Mouse (Mus musculus) limb, embryonic 10.5 days (tissue): ENCODE results near the gene Arhgap6. TPM values are rescaled to one million over a fixed set of nuclear protein-coding genes. Genes with fewer than 3 reads are reported as not detected.
A peak's percentile ranks its signal among the peaks of the same experiment; 100 is the strongest.

Source experiments
- DNase-seq: peaks from one replicate; pipeline ENCODE4 v3.0.0-alpha.2; 2017; ENCODE audit warnings: low spot score
- H3K27ac ChIP-seq: fragments of 300-500 bp; sonication (generic); 2 replicates; pipeline ENCODE4 v1.5.1; 2016; ENCODE audit warnings: mild to moderate bottlenecking
- H3K27me3 ChIP-seq: fragments of 300-500 bp; sonication (generic); 2 replicates; pipeline ENCODE4 v1.6.1; 2016; ENCODE audit warnings: low read depth, mild to moderate bottlenecking; ENCODE audit not compliant: poor library complexity, severe bottlenecking
- H3K36me3 ChIP-seq: fragments of 300-500 bp; sonication (generic); 2 replicates; pipeline ENCODE4 v1.6.1; 2016; ENCODE audit warnings: mild to moderate bottlenecking, moderate library complexity
- H3K4me1 ChIP-seq: fragments of 300-500 bp; sonication (generic); 2 replicates; pipeline ENCODE4 v1.6.1; 2016
- H3K4me3 ChIP-seq: fragments of 300-500 bp; sonication (generic); 2 replicates; pipeline ENCODE4 v1.5.1; 2016; ENCODE audit warnings: mild to moderate bottlenecking, moderate library complexity
- H3K9me3 ChIP-seq: fragments of 300-500 bp; sonication (generic); replicated peaks from 2 replicates; pipeline ENCODE4 v1.6.1; 2016; ENCODE audit warnings: mild to moderate bottlenecking
- WGBS: fragments of 180-500 bp; shearing (Covaris S2); methylation state at CpG from one replicate; pipeline ENCODE4 v1.1.7; 2016; 5-methylcytosine and 5-hydroxymethylcytosine counted together
- polyA plus RNA-seq: library from polyadenylated mRNA; unstranded; fragments of >200 nt; fragmentation: Nextera tagmentation; extraction: Ambion mirVana; gene quantifications from 2 replicates; pipeline ENCODE4 v1.2.1, GENCODE M21; 2016

The Arhgap6 gene
- polyA plus RNA-seq, 1 experiment from 2014 or later: 1.2 TPM

DNA sequence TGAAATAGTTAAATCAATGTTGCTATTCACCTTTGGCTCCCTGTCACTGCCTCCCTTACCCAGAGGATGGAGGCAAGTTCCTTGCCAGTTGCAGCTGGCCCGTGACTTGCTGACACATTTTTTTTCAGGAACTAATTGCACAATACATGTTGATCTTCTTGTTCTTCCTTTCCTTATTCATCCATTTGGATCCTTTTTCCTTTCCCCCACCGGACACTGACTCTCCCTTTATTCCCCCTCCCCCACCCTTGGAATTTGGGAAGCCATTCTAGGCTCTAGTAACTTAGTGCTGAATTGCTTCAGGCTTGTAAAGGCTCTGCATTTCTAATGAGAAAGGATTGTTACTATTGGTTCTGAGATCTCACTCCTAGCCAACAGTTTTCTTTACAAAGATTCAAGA lies 112.7 kb downstream of the Arhgap6 start:
- whole genome bisulfite sequencing: 47% methylated on average over 2 of the region's 2 CpGs
- H3K27me3 ChIP-seq: peaks cover 92% of the 10 kb centered on the region
- no peak for DNase-seq
- H3K9me3 ChIP-seq: no peaks in the 10 kb centered on the region
- H3K27ac ChIP-seq: no peak overlapping the region
- no peaks in the 10 kb centered on the region for H3K4me1 ChIP-seq
- no peaks in the 10 kb centered on the region for H3K36me3 ChIP-seq
- H3K4me3 ChIP-seq: no peak overlapping the region

DNA sequence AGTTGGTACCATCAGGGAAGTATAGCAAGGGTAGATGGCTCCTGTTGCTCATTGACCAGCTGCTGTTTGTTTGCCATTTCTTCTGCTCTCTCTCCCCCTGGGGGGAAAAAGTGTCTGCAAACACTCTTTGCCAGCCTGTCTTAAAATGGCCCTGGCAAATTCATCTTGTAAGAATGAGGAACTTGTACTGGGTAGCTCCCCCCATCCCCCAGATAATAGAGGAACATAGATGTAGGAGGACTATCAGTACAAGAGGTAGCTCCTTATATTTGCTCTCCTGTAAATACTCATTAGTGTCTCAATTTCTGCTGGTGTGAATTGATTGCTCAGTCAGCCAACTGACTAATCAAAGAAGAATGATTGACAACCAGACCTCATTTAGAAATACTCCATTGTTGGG lies 118.6 kb downstream of the Arhgap6 start:
- DNase-seq: no peak
- Histone ChIP-seq H3K36me3 (no peaks in the 10 kb centered on the region), H3K4me1 (no peaks in the 10 kb centered on the region), H3K4me3 (no peak overlapping the region), H3K27ac (no peak overlapping the region), H3K9me3 (no peaks in the 10 kb centered on the region), H3K27me3 (peaks cover 88% of the 10 kb centered on the region)

DNA sequence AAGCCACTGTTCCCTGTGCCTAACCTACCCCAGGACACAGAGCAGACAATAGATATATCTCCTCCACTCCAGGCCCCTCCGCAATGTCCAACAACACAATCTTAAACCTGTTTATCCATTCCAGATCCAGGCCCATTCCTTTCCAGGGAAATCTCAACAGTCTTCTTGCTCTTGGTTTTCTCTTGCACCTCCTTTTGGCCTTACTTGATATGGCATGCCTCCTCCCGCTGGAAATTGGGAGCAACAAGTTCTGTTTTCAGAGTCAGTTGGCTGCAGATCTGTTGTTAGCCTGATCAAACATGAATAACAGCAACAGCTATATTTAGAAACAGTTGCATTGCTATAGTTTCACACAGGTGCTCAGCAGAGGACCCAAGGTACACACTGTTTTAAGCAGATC lies 126.0 kb downstream of the Arhgap6 start:
- Histone ChIP-seq H3K9me3 (no peaks in the 10 kb centered on the region), H3K27me3 (peaks cover 50% of the 10 kb centered on the region), H3K4me3 (no peak overlapping the region), H3K36me3 (no peaks in the 10 kb centered on the region), H3K4me1 (no peaks in the 10 kb centered on the region), H3K27ac (no peak overlapping the region)
- no peak for DNase-seq
- WGBS: 79% methylated on average over 2 of the region's 2 CpGs

DNA sequence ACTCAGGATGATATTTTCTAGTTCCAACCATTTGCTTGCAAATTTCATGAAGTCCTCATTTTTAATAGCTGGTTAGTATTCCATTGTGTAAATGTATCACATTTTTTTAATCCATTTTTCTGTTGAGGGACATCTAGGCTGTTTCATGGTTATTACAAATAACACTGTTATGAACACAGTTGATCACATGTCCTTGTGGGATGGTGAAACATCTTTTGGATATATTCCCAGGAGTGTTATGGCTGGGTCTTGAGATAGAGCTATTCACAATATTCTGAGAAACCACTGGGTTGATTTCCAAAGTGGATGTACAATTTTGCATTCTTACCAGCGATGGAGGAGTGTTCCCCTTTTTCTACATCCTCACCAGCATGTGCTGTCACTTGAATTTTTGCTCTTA lies 137.5 kb downstream of the Arhgap6 start:
- no peak for DNase-seq
- H3K27me3 ChIP-seq: peaks cover 73% of the 10 kb centered on the region
- WGBS: 90% methylated on average over 1 of the region's 1 CpGs

DNA sequence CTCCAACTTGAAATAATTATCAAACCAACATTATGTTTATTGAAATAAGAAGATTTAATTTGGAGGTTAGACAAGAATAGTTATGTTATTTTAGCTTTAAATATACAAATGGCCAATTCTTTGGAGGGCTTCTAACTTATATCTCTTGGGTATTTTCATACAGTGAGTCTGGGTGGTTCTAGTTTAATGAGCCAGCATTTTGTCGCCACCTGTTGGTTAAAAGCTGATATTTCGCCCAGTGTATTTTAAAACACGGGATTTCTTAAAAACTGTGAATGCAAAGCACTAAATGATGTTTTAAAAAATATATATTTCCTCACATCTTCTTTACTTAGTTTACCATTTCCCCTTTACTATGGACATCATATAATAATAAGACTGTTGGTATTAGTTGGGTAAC lies 140.5 kb downstream of the Arhgap6 start:
- Histone ChIP-seq H3K27ac (no peak overlapping the region), H3K36me3 (no peaks in the 10 kb centered on the region), H3K27me3 (peaks cover 86% of the 10 kb centered on the region), H3K4me3 (no peak overlapping the region), H3K9me3 (no peaks in the 10 kb centered on the region), H3K4me1 (no peaks in the 10 kb centered on the region)
- 10% methylated on average over 3 of the region's 3 CpGs for WGBS
- peak; percentile 29 for DNase-seq

More for the DNA sequence above, 137.5 kb downstream of the Arhgap6 start:
- H3K27ac ChIP-seq: no peak overlapping the region
- no peaks in the 10 kb centered on the region for H3K9me3 ChIP-seq
- H3K4me1 ChIP-seq: no peaks in the 10 kb centered on the region
- no peak overlapping the region for H3K4me3 ChIP-seq
- no peaks in the 10 kb centered on the region for H3K36me3 ChIP-seq

DNA sequence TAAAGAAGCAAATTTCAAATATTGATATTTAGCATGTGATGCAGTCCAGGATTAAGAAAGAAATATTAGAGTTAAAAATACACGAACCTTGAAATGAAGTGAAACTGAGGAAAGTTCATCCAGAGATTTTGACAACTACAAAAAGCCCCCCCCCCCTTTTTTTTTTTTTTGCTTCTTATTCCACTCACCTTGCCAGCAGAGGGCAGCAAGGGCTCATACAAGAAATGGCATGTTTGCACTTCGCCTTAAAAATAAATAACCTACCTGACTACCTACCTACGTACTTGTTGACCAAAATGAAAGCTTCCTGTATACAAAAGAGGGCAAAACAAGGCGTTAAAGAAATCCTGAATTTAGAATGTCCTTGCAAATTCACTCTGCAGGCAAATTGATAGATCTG lies 143.0 kb downstream of the Arhgap6 start:
- DNase-seq: no peak
- 46% methylated on average over 4 of the region's 4 CpGs for WGBS
- no peak overlapping the region for H3K4me3 ChIP-seq
- no peaks in the 10 kb centered on the region for H3K4me1 ChIP-seq
- no peaks in the 10 kb centered on the region for H3K36me3 ChIP-seq
- H3K27me3 ChIP-seq: peaks cover 81% of the 10 kb centered on the region
- no peak overlapping the region for H3K27ac ChIP-seq
- no peaks in the 10 kb centered on the region for H3K9me3 ChIP-seq

DNA sequence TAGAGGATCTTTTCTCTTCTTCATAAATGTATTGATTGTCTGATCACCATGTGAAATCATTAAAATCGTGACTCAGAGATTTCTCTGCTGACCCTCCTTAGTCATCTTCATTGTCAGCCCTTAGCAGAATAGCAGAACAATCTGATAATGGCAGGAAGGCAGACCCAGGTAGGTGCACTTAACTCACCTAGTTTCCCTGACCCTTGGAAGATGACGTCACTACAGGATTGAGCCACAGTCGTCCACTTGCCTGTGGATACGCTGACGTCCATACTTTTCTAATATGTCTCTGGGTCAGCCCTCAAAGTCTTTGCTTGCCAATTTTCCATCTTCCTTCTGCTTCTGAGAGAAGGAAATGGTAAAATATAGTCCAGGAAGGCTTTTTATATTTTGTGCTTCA lies 146.8 kb downstream of the Arhgap6 start:
- Histone ChIP-seq H3K9me3 (no peaks in the 10 kb centered on the region), H3K27me3 (peaks cover 75% of the 10 kb centered on the region), H3K36me3 (no peaks in the 10 kb centered on the region), H3K27ac (no peak overlapping the region), H3K4me3 (no peak overlapping the region), H3K4me1 (no peaks in the 10 kb centered on the region)
- DNase-seq: no peak
- WGBS: 84% methylated on average over 5 of the region's 5 CpGs

DNA sequence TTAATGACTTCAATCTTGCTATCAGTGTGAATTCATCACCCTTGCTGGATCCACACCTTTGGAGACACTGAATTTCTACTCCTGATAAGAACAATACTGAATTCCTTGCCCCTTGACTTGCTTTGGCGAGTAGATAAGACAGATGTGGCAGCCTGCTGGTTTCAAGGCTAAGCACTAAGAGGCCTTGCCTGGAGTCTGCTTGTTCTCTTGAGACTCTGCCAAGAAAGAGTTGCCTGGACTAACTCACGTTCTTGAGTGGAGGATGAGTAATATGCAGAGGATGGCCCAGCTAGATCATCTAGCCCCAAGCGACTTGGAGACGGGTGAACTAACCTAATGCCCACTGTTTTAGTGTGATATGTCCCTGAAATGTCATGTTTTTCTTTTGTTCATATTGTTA lies 148.3 kb downstream of the Arhgap6 start:
- WGBS: 84% methylated on average over 4 of the region's 4 CpGs
- Histone ChIP-seq H3K36me3 (no peaks in the 10 kb centered on the region), H3K4me3 (no peak overlapping the region), H3K9me3 (no peaks in the 10 kb centered on the region), H3K27ac (no peak overlapping the region), H3K27me3 (peaks cover 73% of the 10 kb centered on the region), H3K4me1 (no peaks in the 10 kb centered on the region)
- no peak for DNase-seq

DNA sequence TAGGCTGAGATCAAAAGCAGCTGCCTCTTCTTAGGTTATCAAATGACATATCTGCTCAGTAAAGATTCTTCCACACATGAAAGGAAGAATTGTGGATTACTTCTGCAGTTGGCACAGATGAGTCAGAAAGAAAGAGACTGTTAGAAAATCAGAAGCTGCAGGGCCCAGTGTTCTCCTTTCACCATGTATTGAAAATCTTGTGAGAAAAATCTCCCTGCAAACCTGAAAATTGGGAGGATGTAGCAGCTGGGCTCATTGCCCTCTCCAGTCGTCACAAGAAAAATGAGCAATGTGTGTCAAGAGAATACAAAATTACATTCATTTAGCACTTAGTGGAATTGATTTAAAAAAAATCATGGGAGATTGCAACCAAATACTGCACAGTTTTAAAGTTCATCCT lies 180.5 kb downstream of the Arhgap6 start:
- peaks cover 84% of the 10 kb centered on the region for H3K27me3 ChIP-seq
- DNase-seq: no peak
- H3K27ac ChIP-seq: no peak overlapping the region
- 68% methylated on average over 1 of the region's 1 CpGs for WGBS
- no peak overlapping the region for H3K4me3 ChIP-seq
- H3K9me3 ChIP-seq: no peaks in the 10 kb centered on the region
- no peaks in the 10 kb centered on the region for H3K36me3 ChIP-seq
- H3K4me1 ChIP-seq: no peaks in the 10 kb centered on the region

DNA sequence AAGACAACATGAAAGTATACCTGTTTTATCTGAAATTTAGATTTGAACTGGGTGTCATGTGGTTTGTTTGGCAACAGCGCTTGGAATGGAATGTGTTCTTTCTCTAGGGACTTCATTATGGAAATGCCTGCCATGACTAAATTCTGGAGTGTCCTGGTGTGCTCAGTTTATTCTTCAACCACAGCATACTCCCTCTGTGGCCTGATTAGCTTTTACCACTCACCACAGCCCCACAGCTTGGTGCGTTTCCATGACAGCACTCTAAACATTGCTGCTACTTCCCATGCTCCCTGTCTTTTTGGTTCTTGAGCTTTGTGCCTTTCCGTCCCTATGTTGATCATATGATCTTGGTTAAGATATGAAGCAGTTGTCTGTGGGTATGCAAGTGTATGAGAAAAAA lies 182.9 kb downstream of the Arhgap6 start:
- Histone ChIP-seq H3K4me3 (no peak overlapping the region), H3K4me1 (no peaks in the 10 kb centered on the region), H3K9me3 (no peaks in the 10 kb centered on the region), H3K36me3 (no peaks in the 10 kb centered on the region), H3K27ac (no peak overlapping the region), H3K27me3 (peaks cover 88% of the 10 kb centered on the region)
- no peak for DNase-seq
- 76% methylated on average over 3 of the region's 3 CpGs for WGBS

DNA sequence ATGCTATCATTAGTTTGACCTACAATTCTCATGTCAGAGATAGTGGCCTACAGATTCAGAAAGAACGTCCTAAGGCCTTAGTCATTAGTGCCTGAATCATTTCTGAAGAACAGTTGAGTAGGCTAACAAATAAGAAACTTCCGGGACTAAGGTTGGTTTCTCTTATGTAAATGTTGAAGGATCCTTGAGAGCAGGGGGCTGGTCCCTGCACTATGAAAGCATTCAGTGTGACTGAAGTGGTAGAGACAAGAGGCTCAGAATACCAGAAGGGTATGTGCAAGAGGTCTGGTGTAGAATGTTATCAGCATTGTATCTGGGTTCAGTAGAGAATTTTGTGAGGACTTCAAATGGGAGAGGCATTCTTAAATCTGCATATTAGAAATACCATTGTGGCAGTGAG lies 185.5 kb downstream of the Arhgap6 start:
- DNase-seq: no peak
- Histone ChIP-seq H3K4me1 (no peaks in the 10 kb centered on the region), H3K27ac (no peak overlapping the region), H3K36me3 (no peaks in the 10 kb centered on the region), H3K27me3 (peaks cover 86% of the 10 kb centered on the region), H3K9me3 (no peaks in the 10 kb centered on the region), H3K4me3 (no peak overlapping the region)
- 84% methylated on average over 2 of the region's 2 CpGs for WGBS

DNA sequence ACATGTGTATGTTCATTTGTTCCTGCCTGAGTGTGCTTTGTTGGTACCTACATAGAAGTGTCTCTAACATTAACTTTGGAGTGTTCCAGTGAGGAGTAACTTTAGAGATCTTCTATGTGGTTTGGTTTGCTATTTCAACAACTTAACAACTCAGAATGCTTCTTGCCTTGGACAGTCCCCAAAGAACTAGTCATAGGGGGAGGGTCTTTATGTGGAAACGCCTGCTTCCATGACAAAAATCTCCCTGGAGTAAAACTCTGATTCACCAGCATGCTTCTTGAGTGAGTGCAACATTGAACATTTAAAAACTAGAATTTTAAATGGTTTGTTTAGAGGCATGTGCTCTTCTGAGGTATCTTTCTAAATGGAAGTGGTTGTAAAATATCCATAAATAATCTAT lies 212.2 kb downstream of the Arhgap6 start:
- WGBS: 75% methylated on average over 1 of the region's 1 CpGs
- peaks cover 82% of the 10 kb centered on the region for H3K27me3 ChIP-seq
- no peak for DNase-seq
- no peaks in the 10 kb centered on the region for H3K4me1 ChIP-seq
- H3K9me3 ChIP-seq: no peaks in the 10 kb centered on the region
- no peak overlapping the region for H3K4me3 ChIP-seq
- H3K27ac ChIP-seq: no peak overlapping the region
- no peaks in the 10 kb centered on the region for H3K36me3 ChIP-seq

DNA sequence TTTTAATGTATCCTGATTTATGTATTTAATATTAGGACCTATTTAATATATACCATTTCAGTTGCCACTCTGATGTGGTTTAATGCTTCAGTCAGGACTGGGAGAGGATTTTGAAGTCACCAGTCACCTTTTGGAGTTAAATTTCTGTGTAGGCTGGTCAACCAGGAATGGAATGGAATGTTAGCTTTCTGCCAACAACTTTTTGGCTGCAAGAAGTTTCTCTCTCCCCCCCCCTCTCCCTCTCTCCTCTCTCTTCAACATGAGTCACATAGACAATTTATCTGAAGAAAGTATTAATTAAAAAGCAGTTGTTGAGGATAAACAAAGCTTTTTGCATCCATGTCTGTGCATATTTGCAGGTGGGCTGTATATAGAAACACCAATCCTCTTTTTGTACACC lies 217.8 kb downstream of the Arhgap6 start:
- H3K36me3 ChIP-seq: no peaks in the 10 kb centered on the region
- no peaks in the 10 kb centered on the region for H3K9me3 ChIP-seq
- no peak overlapping the region for H3K4me3 ChIP-seq
- peaks cover 69% of the 10 kb centered on the region for H3K27me3 ChIP-seq
- no peak overlapping the region for H3K27ac ChIP-seq
- DNase-seq: no peak
- no peaks in the 10 kb centered on the region for H3K4me1 ChIP-seq

DNA sequence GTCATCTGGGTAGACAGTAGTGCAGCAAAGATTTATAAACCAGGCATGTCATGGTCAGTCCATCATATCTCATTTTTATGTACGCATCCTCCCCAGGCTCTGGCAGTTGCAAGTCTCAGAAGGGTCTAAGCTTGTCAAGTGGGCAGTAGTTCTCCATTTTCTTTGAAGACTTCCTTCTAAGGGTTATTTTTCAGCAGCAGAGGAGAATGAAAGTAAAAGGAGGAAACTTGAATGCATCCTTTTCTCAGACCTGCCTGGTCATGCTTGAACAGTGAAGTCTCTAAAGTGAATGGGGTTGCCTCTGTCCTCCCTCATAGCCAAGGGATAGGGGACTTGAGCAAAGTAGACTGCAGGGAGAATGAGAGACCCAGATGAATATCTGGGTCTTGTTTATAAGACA lies 239.5 kb downstream of the Arhgap6 start:
- peaks cover 93% of the 10 kb centered on the region for H3K27me3 ChIP-seq
- WGBS: 100% methylated on average over 1 of the region's 1 CpGs

More for the DNA sequence above, 239.5 kb downstream of the Arhgap6 start:
- Histone ChIP-seq H3K9me3 (no peaks in the 10 kb centered on the region), H3K4me1 (no peaks in the 10 kb centered on the region), H3K36me3 (no peaks in the 10 kb centered on the region), H3K27ac (no peak overlapping the region), H3K4me3 (no peak overlapping the region)
- DNase-seq: no peak
